Mouse (Mus musculus): ENCODE measurements around the gene Plin5. TPM values are rescaled to one million over a fixed set of nuclear protein-coding genes. Genes with fewer than 3 reads are reported as not detected.
"Not testable (repeated sequence)": the region's sequence is repeated elsewhere in the genome, so short reads cannot be mapped to it uniquely, and the experiment has no call there.

Gene Plin5
- total RNA-seq, 2 experiments from 2014 or later: 27.7 to 29.0 TPM

- DNase-seq: peak; percentile 94
These were observed 8.9 kb downstream of the Plin5 start for GRCm38 (mm10) chr17:56108334-56109044.

- DNase-seq: no peak
These were observed 9.7 kb downstream of the Plin5 start for GRCm38 (mm10) chr17:56107736-56108135.

GRCm38 (mm10) chr17:56106981-56107380, 10.4 kb downstream of the Plin5 start:
- no peak for DNase-seq

GRCm38 (mm10) chr17:56106436-56106835, 11.0 kb downstream of the Plin5 start:
- not testable (repeated sequence) for DNase-seq

GRCm38 (mm10) chr17:56104821-56105220, 12.6 kb downstream of the Plin5 start:
- not testable (repeated sequence) for DNase-seq

- peak; percentile 40 for DNase-seq
These were observed 13.7 kb downstream of the Plin5 start for GRCm38 (mm10) chr17:56103465-56104285.

GRCm38 (mm10) chr17:56102927-56103326, 14.5 kb downstream of the Plin5 start:
- no peak for DNase-seq

- DNase-seq: no peak
These were observed 15.2 kb downstream of the Plin5 start for GRCm38 (mm10) chr17:56102158-56102557.

- DNase-seq: peak; percentile 76
These were observed 16.6 kb downstream of the Plin5 start for GRCm38 (mm10) chr17:56100811-56101210.

- DNase-seq: peak; percentile 72
These were observed 18.5 kb downstream of the Plin5 start for GRCm38 (mm10) chr17:56098711-56099572.

- DNase-seq: no peak
These were observed 19.2 kb downstream of the Plin5 start for GRCm38 (mm10) chr17:56098180-56098579.

- DNase-seq: no peak
These were observed 20.5 kb downstream of the Plin5 start for GRCm38 (mm10) chr17:56096883-56097282.

GRCm38 (mm10) chr17:56092794-56093193, 24.6 kb downstream of the Plin5 start:
- no peak for DNase-seq

GRCm38 (mm10) chr17:56092312-56092711, 25.1 kb downstream of the Plin5 start:
- DNase-seq: no peak

- DNase-seq: no peak
These were observed 36.4 kb downstream of the Plin5 start for GRCm38 (mm10) chr17:56080781-56081585.

- no peak for DNase-seq
These were observed 37.5 kb downstream of the Plin5 start for GRCm38 (mm10) chr17:56079921-56080320.

GRCm38 (mm10) chr17:56078880-56079795, 38.3 kb downstream of the Plin5 start, which contains the start of gene Hdgfl2:
Gene Hdgfl2, plus strand, starts transcription at chr17:56079634.
- peak; percentile 100 for DNase-seq

GRCm38 (mm10) chr17:56078361-56078760, 39.0 kb downstream of the Plin5 start:
- not testable (repeated sequence) for DNase-seq

- no peak for DNase-seq
These were observed 39.9 kb downstream of the Plin5 start for GRCm38 (mm10) chr17:56077523-56077922.

GRCm38 (mm10) chr17:56074827-56075208, 42.6 kb downstream of the Plin5 start, which contains the start of gene Ubxn6:
Gene Ubxn6, minus strand, starts transcription at chr17:56075028.
- DNase-seq: peak; percentile 94
